Mouse (Mus musculus) cerebellum, postnatal 14 days (tissue): Measurements from ENCODE around the gene Fndc9.

Experiments
- DNase-seq, 2 experiments: peaks; one replicate each; pipeline ENCODE4 v3.0.0; 2021; ENCODE audit warnings: mixed read lengths in 2 of 2

The Fndc9 gene

GRCm38 (mm10) chr11:46278709-46279108 lies 43.4 kb downstream of the Fndc9 start:
- DNase-seq = no peak

- DNase-seq = no peak
Observed at GRCm38 (mm10) chr11:46282612-46283011, 47.3 kb downstream of the Fndc9 start.

GRCm38 (mm10) chr11:46283800-46284199 lies 48.5 kb downstream of the Fndc9 start:
- no peak for DNase-seq

- DNase-seq = no peak
Observed at GRCm38 (mm10) chr11:46286803-46287202, 51.5 kb downstream of the Fndc9 start.

DNA sequence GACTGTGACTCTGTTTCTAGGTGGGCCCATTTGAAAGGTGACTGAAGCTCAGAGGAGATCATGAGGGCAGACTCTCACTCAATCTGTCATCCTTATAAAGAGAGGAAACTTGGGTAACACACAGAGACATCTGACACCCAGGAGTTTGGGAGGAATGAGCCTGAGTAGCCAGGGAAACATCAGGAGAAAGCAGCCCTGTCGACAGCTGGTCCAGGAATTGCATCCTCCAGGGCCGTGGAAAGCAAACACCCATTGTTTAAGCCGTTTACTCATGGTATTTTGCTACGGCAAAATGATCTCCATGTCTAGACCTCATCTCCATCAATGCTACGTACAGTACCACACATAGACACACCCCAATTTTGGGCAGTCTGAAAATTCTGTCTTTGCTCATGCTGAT lies 52.8 kb downstream of the Fndc9 start:
- DNase-seq = no peak

- DNase-seq = no peak
Observed at GRCm38 (mm10) chr11:46289022-46289421, 53.7 kb downstream of the Fndc9 start.
